Comparison of ENCODE assay signal across 9 mouse cellular contexts in genomic region chr5:52470551-52470950, GRCm38 (mm10). TPM values are rescaled to one million over a fixed set of nuclear protein-coding genes. Genes with fewer than 3 reads are reported as not detected.
A peak's percentile ranks its signal among the peaks of the same experiment; 100 is the strongest.
DNase-seq lines count a peak whose midpoint lies in the region; ATAC-seq lines count a peak whose summit lies in the region.
"Had no signal": no experiment of that assay in that cellular context is flagged by ENCODE, and none has a peak within 500 bp of the region (broad histone marks: within the 10 kb centered on the region; RNA-seq: fewer than 3 reads in every experiment).

No protein-coding gene starts in this region.

- H3K9me3 ChIP-seq in heart, embryonic 15.5 days (replicated peaks) = no peaks in the 10 kb centered on the region
- H3K9me3 ChIP-seq in embryonic facial prominence, embryonic 12.5 days = 0 out of 2 replicates have a peak, but pooled peaks cover 1% of the 10 kb centered on the region
- H3K9me3 ChIP-seq in hindbrain, embryonic 15.5 days = no peaks in the 10 kb centered on the region
- no peaks in the 10 kb centered on the region; the same call in 1 of the 2 replicates for H3K9me3 ChIP-seq in midbrain, embryonic 13.5 days

- peak overlapping the region; percentile 73 for H3K4me3 ChIP-seq in heart, embryonic 15.5 days
- H3K4me3 ChIP-seq in embryonic facial prominence, embryonic 12.5 days = peak overlapping the region; percentile 58
- H3K4me3 ChIP-seq in hindbrain, embryonic 15.5 days = peak overlapping the region; percentile 75
- H3K4me3 ChIP-seq in midbrain, embryonic 13.5 days (replicated peaks) = peak overlapping the region; percentile 73

- H3K27ac ChIP-seq in heart, embryonic 15.5 days = no peak overlapping the region
- H3K27ac ChIP-seq in embryonic facial prominence, embryonic 12.5 days = no peak overlapping the region
- H3K27ac ChIP-seq in hindbrain, embryonic 15.5 days (replicated peaks) = 0 out of 2 replicates have a peak overlapping the region, but pooled peaks have one; percentile 22
- H3K27ac ChIP-seq in midbrain, embryonic 13.5 days = 0 out of 2 replicates have a peak overlapping the region, but pooled peaks have one; percentile 87

- 0 out of 2 replicates have a peak, but pooled peaks have one; percentile 14 for ATAC-seq in heart, embryonic 15.5 days (replicated peaks; ENCODE audit: insufficient number of reproducible peaks, insufficient read depth, low FRiP score, low read depth)
- no peak; the same call in 1 of the 2 replicates for ATAC-seq in embryonic facial prominence, embryonic 12.5 days (ENCODE audit: insufficient number of reproducible peaks, insufficient read depth, low FRiP score, low TSS enrichment)
- ATAC-seq in hindbrain, embryonic 15.5 days (ENCODE audit: low FRiP score, low read depth) = peak; percentile 46; the same call in 1 of the 2 replicates
- peak; percentile 51; the same call in 1 of the 2 replicates for ATAC-seq in midbrain, embryonic 13.5 days

- H3K27me3 ChIP-seq in heart, embryonic 15.5 days = no peaks in the 10 kb centered on the region
- H3K27me3 ChIP-seq in embryonic facial prominence, embryonic 12.5 days = peaks cover 16% of the 10 kb centered on the region
- H3K27me3 ChIP-seq in hindbrain, embryonic 15.5 days = no peaks in the 10 kb centered on the region
- H3K27me3 ChIP-seq in midbrain, embryonic 13.5 days = peaks cover 9% of the 10 kb centered on the region; the same call in 1 of the 2 replicates
- H3K27me3 ChIP-seq: CH12.LX had no signal

- H3K9ac ChIP-seq in heart, embryonic 15.5 days = peak overlapping the region; percentile 82; the same call in 1 of the 2 replicates
- H3K9ac ChIP-seq in embryonic facial prominence, embryonic 12.5 days = peak overlapping the region; percentile 61; the same call in 1 of the 2 replicates
- H3K9ac ChIP-seq in hindbrain, embryonic 15.5 days = peak overlapping the region; percentile 87
- H3K9ac ChIP-seq in midbrain, embryonic 13.5 days (replicated peaks) = peak overlapping the region; percentile 92

- intact Hi-C loops in heart, postnatal 10 days (cut with DNase I) = no loop called here

- 64% methylated on average over 5 of the region's 5 CpGs for WGBS in heart, embryonic 15.5 days
- 42% methylated on average over 5 of the region's 5 CpGs for WGBS in embryonic facial prominence, embryonic 12.5 days
- WGBS in hindbrain, embryonic 15.5 days = 48% methylated on average over 5 of the region's 5 CpGs
- 53% methylated on average over 5 of the region's 5 CpGs for WGBS in midbrain, embryonic 13.5 days

- DNase-seq in heart, postnatal 10 days = no peak
- DNase-seq in ovary, postnatal 14 days (ENCODE audit: low spot score) = no peak
- no peak for DNase-seq in thymus, postnatal 0 days (ENCODE audit: low spot score)
- no peak for DNase-seq in cerebellum, adult 9-10 months

- H3K36me3 ChIP-seq in heart, embryonic 15.5 days = no peaks in the 10 kb centered on the region
- no peaks in the 10 kb centered on the region for H3K36me3 ChIP-seq in embryonic facial prominence, embryonic 12.5 days
- no peaks in the 10 kb centered on the region for H3K36me3 ChIP-seq in hindbrain, embryonic 15.5 days
- H3K36me3 ChIP-seq in midbrain, embryonic 13.5 days = no peaks in the 10 kb centered on the region

- peak overlapping the region; percentile 95 for H3K4me2 ChIP-seq in heart, embryonic 15.5 days
- H3K4me2 ChIP-seq in embryonic facial prominence, embryonic 12.5 days (replicated peaks) = peak overlapping the region; percentile 93
- H3K4me2 ChIP-seq in hindbrain, embryonic 15.5 days = peak overlapping the region; percentile 94
- peak overlapping the region; percentile 79 for H3K4me2 ChIP-seq in midbrain, embryonic 13.5 days (replicated peaks)

- no peaks in the 10 kb centered on the region; the same call in 1 of the 2 replicates for H3K4me1 ChIP-seq in heart, embryonic 15.5 days (replicated peaks)
- no peaks in the 10 kb centered on the region for H3K4me1 ChIP-seq in embryonic facial prominence, embryonic 12.5 days
- peaks cover 14% of the 10 kb centered on the region for H3K4me1 ChIP-seq in hindbrain, embryonic 15.5 days (replicated peaks)
- H3K4me1 ChIP-seq in midbrain, embryonic 13.5 days (replicated peaks) = peaks cover 11% of the 10 kb centered on the region

RNA-seq across cellular contexts. Expression of gene Ccdc149, which starts 0.8 kb away (rescaled TPM):
- 2.5 and 3.3 TPM in 2 replicates for polyA plus RNA-seq in heart, embryonic 15.5 days (2015; fragmentation: Nextera tagmentation; extraction: Ambion mirVana)
- total RNA-seq in heart, postnatal 10 days (2021) = 1 to 10 TPM; 6.1 to 7.3 TPM
- polyA plus RNA-seq in embryonic facial prominence, embryonic 12.5 days (2016; fragmentation: Nextera tagmentation; extraction: Ambion mirVana) = 2.7 and 2.9 TPM in 2 replicates
- 13.2 and 14.3 TPM in 2 replicates for polyA plus RNA-seq in hindbrain, embryonic 15.5 days (2015; fragmentation: Nextera tagmentation; extraction: Ambion mirVana)
- polyA plus RNA-seq in midbrain, embryonic 13.5 days (2015; fragmentation: Nextera tagmentation; extraction: Ambion mirVana) = 8.2 and 9.7 TPM in 2 replicates
- polyA plus RNA-seq in thymus, postnatal 0 days (2015; fragmentation: Nextera tagmentation; extraction: Ambion mirVana) = 0.26 and 0.42 TPM in 2 replicates
- total RNA-seq: CH12.LX had no signal

Comparison
In these comparisons a context has a peak if more than half of its experiments do, and no peak if none do; other contexts are left out.
1. H3K27ac ChIP-seq: peak in hindbrain, embryonic 15.5 days (single experiment) and midbrain, embryonic 13.5 days (single experiment); none in heart, embryonic 15.5 days (single experiment) and embryonic facial prominence, embryonic 12.5 days (single experiment).
2. Peak in every context shown above with its lines, with median percentiles within 50 percentile points of each other: H3K4me2 ChIP-seq, H3K4me3 ChIP-seq and H3K9ac ChIP-seq.